Mouse (Mus musculus) bone marrow, adult 2 months (tissue): ENCODE measurements at regions not wholly inside any gene's neighbourhood (a gene's known extent, or its start where the extent isn't known, plus 50 kb on each side); places are given as distances from the start of the nearest gene placed in this dataset.

Experiments
- H3K27ac ChIP-seq: fragments of 200-500 bp; 2 replicates; pipeline ENCODE4 v1.5.1; 2012; ENCODE audit warnings: low read depth, mild to moderate bottlenecking, control low read depth, inconsistent platforms, low read length; ENCODE audit not compliant: control insufficient read depth, poor library complexity, insufficient read depth
- H3K4me1 ChIP-seq: fragments of 200-500 bp; 2 replicates; pipeline ENCODE4 v1.6.1; 2011; ENCODE audit warnings: low read length; ENCODE audit not compliant: control insufficient read depth, insufficient read depth
- H3K4me3 ChIP-seq: fragments of 200-500 bp; replicated peaks from 2 replicates; pipeline ENCODE3; 2011; ENCODE audit warnings: mild to moderate bottlenecking, low read depth, low read length, control low read depth; ENCODE audit not compliant: control insufficient read depth
- CTCF ChIP-seq: fragments of 200-500 bp; IDR thresholded peaks from 2 replicates; pipeline ENCODE4 v1.5.1; 2011; ENCODE audit warnings: low read length, control low read depth; ENCODE audit not compliant: control insufficient read depth, insufficient read depth
- POLR2A ChIP-seq: fragments of 200-500 bp; IDR thresholded peaks from 2 replicates; pipeline ENCODE4 v1.6.1; 2011; ENCODE audit warnings: low read depth, mild to moderate bottlenecking, control low read depth, low read length, borderline replicate concordance; ENCODE audit not compliant: control insufficient read depth
- WGBS: fragments of 180-500 bp; shearing (Covaris S2); methylation state at CpG from one replicate; pipeline ENCODE4 v1.1.7; 2018; 5-methylcytosine and 5-hydroxymethylcytosine counted together

GRCm38 (mm10) chr1:77137663-77138062 is 377.2 kb downstream of the Epha4 start:
- Histone ChIP-seq H3K27ac (no peak overlapping the region), H3K4me3 (no peak overlapping the region), H3K4me1 (no peaks in the 10 kb centered on the region)
- TF ChIP-seq CTCF (no peak), POLR2A (no peak)
- 88% methylated on average over 6 of the region's 6 CpGs for WGBS

GRCm38 (mm10) chr1:77140906-77141305 is 374.0 kb downstream of the Epha4 start:
- H3K4me3 ChIP-seq, result no peak overlapping the region
- no peak overlapping the region for H3K27ac ChIP-seq
- TF ChIP-seq POLR2A, result no peak
- no peak for TF ChIP-seq CTCF
- no peaks in the 10 kb centered on the region for H3K4me1 ChIP-seq
- 83% methylated on average over 7 of the region's 7 CpGs for WGBS

GRCm38 (mm10) chr1:77148052-77148451 is 366.8 kb downstream of the Epha4 start:
- TF ChIP-seq CTCF, result no peak
- TF ChIP-seq POLR2A, result no peak

GRCm38 (mm10) chr1:77168316-77168715 is 346.6 kb downstream of the Epha4 start:
- TF ChIP-seq POLR2A (no peak), CTCF (no peak)
- Histone ChIP-seq H3K27ac (no peak overlapping the region), H3K4me3 (no peak overlapping the region), H3K4me1 (no peaks in the 10 kb centered on the region)
- WGBS, result 94% methylated on average over 4 of the region's 4 CpGs

More at GRCm38 (mm10) chr1:77148052-77148451, 366.8 kb downstream of the Epha4 start:
- Histone ChIP-seq H3K4me3 (no peak overlapping the region), H3K4me1 (no peaks in the 10 kb centered on the region), H3K27ac (no peak overlapping the region)
- WGBS, result 84% methylated on average over 4 of the region's 4 CpGs

GRCm38 (mm10) chr1:77172463-77172862 is 342.4 kb downstream of the Epha4 start:
- Histone ChIP-seq H3K4me1 (no peaks in the 10 kb centered on the region), H3K4me3 (no peak overlapping the region), H3K27ac (no peak overlapping the region)
- WGBS, result 68% methylated on average over 1 of the region's 1 CpGs
- TF ChIP-seq CTCF, result no peak
- TF ChIP-seq POLR2A, result no peak

GRCm38 (mm10) chr1:77174801-77175200 is 340.1 kb downstream of the Epha4 start:
- H3K27ac ChIP-seq, result no peak overlapping the region
- 88% methylated on average over 4 of the region's 4 CpGs for WGBS
- no peak overlapping the region for H3K4me3 ChIP-seq
- H3K4me1 ChIP-seq, result no peaks in the 10 kb centered on the region
- TF ChIP-seq POLR2A (no peak), CTCF (no peak)

- 76% methylated on average over 3 of the region's 3 CpGs for WGBS
- Histone ChIP-seq H3K4me3 (no peak overlapping the region), H3K27ac (no peak overlapping the region), H3K4me1 (no peaks in the 10 kb centered on the region)
- TF ChIP-seq CTCF, result no peak
- no peak for TF ChIP-seq POLR2A
These were observed 339.7 kb downstream of the Epha4 start for GRCm38 (mm10) chr1:77175214-77175613.

GRCm38 (mm10) chr1:77176516-77176915 is 338.4 kb downstream of the Epha4 start:
- WGBS, result 67% methylated on average over 2 of the region's 2 CpGs
- no peak overlapping the region for H3K4me3 ChIP-seq
- no peak overlapping the region for H3K27ac ChIP-seq
- no peaks in the 10 kb centered on the region for H3K4me1 ChIP-seq
- TF ChIP-seq POLR2A (no peak), CTCF (no peak)

- H3K4me1 ChIP-seq, result no peaks in the 10 kb centered on the region
- TF ChIP-seq CTCF (no peak), POLR2A (no peak)
- H3K27ac ChIP-seq, result no peak overlapping the region
- no peak overlapping the region for H3K4me3 ChIP-seq
- WGBS, result 83% methylated on average over 2 of the region's 2 CpGs
These were observed 330.9 kb downstream of the Epha4 start for GRCm38 (mm10) chr1:77183965-77184364.
